Mouse (Mus musculus) ES-Bruce4 (cell line): Measurements from ENCODE around the gene Zbtb48.

ENCODE experiments used
- CTCF ChIP-seq: IDR thresholded peaks from one replicate; pipeline ENCODE4 v1.8.1; 2011; ENCODE audit warnings: low read depth, low read length
- EP300 ChIP-seq: IDR thresholded peaks from 2 replicates; pipeline ENCODE4 v1.6.1; 2011; ENCODE audit warnings: low read depth, low read length; ENCODE audit not compliant: insufficient read depth
- POLR2A ChIP-seq: IDR thresholded peaks from one replicate; pipeline ENCODE4 v1.8.1; 2011; ENCODE audit warnings: low read length; ENCODE audit not compliant: insufficient read depth

- TF ChIP-seq POLR2A = no peak
- no peak for TF ChIP-seq CTCF
- TF ChIP-seq EP300 = no peak
Observed at GRCm38 (mm10) chr4:152038225-152038984, 10.9 kb upstream of the Zbtb48 start, which contains the start of gene Tas1r1.
